Mouse (Mus musculus): Measurements from ENCODE around the gene Palm2.
A peak's percentile ranks its signal among the peaks of the same experiment; 100 is the strongest.

The Palm2 gene

DNA sequence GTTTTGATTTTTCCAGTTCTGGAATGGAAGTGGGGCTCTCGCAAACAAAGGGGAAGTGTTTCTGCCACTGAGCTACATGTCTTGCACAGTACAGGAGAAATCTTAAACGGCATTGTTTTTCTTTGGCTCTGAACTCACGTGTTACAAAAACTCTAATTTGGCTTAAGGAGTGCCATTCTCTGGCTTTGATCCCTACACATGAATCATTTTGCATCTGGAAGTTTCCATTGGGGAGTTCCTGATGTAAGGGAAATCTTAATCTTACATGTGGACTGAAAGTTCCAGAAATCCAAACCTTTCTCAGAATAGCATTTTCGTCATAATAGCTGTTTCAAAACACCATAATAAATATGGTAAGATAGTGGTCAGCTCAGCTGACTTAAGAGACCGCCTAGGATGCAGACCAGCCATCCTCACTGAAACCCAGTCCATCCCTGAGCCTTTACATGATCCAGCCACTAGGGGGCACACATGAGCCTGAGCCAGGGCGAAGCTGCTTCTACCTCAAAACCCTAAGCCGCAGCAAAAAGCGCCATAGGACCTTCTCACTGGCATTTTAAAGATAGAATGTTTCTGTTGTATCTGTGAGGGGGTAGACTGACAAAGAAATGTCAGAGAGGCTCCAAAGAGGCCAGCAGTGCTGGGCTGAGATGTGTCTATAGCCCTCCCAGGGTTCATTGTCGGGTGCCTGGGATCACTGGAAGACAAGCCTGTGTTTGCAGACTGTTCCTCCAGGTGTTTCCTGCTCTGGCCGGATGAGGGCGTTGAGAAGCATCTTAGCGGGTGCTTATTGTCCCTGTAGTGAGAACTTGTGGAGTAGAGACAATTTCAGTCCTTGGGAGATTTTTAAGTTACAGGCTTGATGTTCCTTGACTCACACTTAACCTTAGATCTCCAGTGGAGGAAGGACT is 239.2 kb downstream of the Palm2 start:
- DNase-seq (ENCODE audit: low read depth), result peak; percentile 92

GRCm38 (mm10) chr4:57674351-57674750 is 240.3 kb downstream of the Palm2 start:
- DNase-seq (ENCODE audit: low read depth), result peak; percentile 25

- DNase-seq (ENCODE audit: low read depth), result peak; percentile 27
Measured at GRCm38 (mm10) chr4:57675387-57675786, 241.3 kb downstream of the Palm2 start.

DNA sequence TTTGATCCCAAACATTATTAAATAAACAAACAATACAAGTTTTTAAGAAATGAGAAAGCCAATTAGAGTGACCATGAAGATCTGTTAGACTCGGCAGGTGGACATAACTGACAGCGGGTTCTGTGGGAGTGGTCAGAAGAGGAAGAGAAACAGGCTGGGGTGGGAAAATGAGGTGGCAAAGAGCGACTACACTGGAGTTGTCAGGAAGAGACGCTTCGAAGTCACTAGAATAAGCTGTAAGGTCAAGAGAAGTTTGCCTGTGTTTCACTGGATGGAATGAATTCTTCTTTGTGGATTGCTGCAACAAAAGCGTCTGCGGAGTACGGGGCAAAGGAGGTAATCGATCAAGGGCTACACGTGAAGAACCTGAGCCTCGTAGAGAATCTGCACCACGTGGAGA is 243.9 kb downstream of the Palm2 start:
- DNase-seq (ENCODE audit: low read depth), result no peak

- no peak for DNase-seq (ENCODE audit: low read depth)
Measured at GRCm38 (mm10) chr4:57678991-57679457, 245.0 kb downstream of the Palm2 start.

GRCm38 (mm10) chr4:57680186-57680585 is 246.1 kb downstream of the Palm2 start:
- DNase-seq (ENCODE audit: low read depth), result no peak

GRCm38 (mm10) chr4:57681511-57681910 is 247.5 kb downstream of the Palm2 start:
- peak; percentile 56 for DNase-seq (ENCODE audit: low read depth)

- DNase-seq (ENCODE audit: low read depth), result no peak
Measured at GRCm38 (mm10) chr4:57682341-57682740, 248.3 kb downstream of the Palm2 start.

DNA sequence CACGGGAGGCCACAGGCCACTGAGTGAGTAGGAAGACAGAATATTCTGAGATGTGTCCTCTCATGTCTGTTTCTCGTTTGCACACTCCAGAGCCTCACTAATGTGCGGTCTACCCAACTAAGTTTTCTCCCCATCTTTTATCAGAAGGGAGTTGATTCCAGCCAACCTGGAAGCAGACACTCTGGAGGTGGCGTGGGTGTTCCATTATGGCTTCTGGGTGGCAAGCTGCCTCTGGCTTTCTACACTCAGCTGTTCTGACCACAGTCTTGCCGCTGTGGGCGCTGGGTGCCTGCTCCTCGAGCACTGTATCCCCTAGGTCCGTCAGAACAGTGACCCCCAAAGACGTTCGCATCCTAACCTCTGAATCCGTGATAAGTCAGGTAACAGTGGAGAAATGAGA is 248.9 kb downstream of the Palm2 start:
- DNase-seq (ENCODE audit: low read depth), result no peak

DNA sequence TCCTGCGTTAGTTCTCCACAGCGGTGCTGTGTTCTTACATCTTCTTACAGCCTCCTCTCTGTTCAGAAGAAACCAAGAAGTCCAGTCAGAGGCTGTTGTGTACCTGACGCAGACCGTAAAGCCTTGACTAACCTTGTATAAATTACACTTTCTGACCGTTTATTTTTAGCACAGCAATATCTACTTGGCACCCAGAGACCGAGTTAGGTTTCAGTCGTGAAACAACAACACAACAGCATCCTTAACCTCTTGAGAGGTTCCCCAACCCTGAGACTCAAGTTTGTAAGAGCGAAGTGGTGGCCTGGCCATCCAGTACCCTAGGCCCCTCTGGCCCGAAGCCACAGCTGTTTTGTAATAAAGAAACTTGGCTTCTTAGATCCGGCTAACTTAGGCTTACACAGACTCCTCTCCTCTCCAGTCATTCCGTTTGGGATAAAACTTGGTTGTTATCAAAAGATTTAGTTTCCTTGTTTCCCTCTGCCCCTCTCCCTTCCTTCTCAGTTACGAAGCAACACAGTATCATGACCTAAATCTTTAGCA is 250.7 kb downstream of the Palm2 start:
- no peak for DNase-seq (ENCODE audit: low read depth)

GRCm38 (mm10) chr4:57686736-57687135 is 252.7 kb downstream of the Palm2 start:
- no peak for DNase-seq (ENCODE audit: low read depth)

DNA sequence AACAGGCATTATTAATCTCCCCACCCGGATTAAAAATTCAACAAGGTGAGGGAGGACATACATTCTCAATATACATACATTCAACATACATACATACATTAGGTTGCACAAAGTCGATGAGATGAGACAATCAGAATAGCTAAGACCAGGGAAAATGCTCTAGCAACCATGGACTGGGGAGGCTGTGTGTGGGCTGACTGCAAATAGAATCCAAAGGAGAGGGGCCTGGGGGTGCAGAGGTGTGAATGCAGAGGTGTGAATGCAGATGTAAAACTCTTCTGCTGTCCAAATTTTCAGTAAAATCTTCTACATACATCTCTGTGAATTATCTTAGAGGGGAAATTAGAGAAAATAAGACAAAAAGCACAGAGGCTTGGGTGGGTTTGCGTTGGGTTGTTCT is 253.5 kb downstream of the Palm2 start:
- no peak for DNase-seq (ENCODE audit: low read depth)

DNA sequence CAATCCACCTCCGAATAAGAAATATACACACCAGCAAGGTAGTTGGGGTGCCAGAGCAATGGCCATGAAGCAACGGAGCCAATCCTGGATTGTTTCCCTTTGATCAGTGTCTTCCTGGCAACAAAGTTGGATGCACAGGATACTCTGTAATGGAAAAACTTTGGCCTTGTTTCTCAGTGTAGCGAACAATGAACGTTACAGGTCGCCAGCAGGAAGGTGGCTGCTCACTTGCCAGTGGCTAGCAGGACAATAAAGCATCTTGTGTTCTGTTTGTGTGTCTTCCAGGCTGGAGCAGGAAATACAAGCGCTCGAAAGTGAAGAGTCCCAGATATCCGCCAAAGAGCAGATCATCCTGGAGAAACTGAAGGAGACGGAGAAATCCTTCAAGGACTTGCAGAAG is 254.1 kb downstream of the Palm2 start:
- no peak for DNase-seq (ENCODE audit: low read depth)

DNA sequence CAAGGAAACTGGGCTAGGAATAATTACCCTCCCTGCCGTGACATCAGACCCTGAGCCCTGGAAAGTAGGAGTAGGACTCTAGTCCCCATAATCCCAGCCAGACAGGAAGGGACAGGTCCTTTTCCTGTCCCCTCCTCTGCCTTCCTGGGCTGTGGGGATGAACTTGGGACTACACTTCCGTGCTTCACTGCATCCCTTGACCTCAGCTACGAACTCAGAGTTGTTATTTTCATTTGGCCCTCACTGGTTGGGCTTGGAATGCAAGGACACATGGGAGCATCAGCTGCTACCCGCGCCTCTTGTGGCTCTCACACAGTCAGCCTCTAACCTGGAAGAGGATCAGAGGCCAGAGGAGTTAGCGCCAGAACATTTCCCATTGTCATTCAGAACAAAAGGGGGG is 256.0 kb downstream of the Palm2 start:
- no peak for DNase-seq (ENCODE audit: low read depth)

DNA sequence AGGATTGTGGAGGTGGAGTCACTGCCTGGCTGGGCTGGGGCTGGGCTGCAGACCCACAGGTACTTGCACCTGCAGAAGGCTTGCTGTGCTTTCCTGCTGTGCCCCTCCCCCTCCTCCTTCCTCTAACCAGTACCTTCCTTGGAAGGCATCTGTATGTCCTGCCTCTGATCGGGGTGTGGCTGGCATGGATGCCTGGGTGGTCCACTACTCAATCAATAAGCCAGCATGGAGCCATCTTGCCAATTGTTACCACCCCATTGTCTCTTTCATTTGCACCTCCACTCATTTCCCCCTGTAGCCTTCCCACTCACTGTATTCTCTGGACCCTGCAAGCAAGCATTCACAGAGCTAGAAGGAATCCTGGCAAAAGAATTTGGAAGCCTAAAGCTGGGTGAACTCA is 256.8 kb downstream of the Palm2 start:
- DNase-seq (ENCODE audit: low read depth), result no peak

GRCm38 (mm10) chr4:57694356-57695136 is 260.5 kb downstream of the Palm2 start:
- no peak for DNase-seq (ENCODE audit: low read depth)

DNA sequence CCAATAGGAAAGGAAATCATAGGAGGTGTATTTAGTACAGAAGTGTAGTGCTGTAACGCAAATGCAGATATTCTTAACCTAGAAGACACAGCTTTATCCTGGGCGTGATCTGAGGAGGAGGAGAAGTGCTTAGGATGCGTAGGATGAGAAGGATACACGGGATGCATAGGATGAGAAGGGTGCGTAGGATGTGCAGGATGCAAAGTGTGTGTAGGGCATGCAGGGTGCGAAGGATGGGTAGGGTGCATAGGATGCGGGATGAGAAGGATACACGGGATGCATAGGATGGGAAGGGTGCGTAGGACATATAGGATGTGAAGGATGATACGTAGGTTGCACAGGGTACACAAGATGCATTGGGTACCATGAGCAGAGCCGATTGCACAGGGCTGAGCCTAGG is 262.9 kb downstream of the Palm2 start:
- DNase-seq (ENCODE audit: low read depth), result no peak

DNA sequence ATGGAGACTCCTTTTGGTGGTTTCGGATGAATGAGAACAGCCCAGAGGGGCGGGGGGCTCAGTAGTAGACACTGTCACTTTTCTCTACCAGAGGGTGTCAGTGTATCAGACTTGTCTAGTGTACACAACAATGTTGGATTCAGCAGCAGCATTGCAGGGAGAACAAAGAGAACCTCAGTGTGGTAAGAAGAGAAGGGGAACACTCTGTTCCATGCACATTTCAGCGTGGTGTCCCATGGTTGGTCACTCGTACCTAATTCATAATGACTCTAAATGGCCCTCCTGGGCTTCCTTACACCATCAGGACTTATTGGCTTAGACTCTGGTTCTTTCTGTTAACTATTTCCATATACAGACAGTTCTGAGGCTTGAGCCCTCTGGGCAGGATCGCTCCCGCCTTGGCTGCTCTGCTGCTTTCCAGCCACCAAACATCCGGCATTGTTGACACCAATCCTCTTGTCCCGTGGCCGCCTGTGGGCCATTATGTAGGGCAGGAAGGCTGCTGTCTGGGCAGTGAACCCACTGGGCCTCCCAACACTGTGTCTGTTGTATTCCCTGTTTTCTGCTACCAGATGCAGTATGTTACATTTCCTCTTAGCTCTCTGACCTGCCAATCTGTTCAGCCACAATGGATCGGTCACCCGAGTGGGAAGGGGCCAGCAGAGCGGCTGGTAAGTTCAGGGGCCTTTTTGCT is 264.0 kb downstream of the Palm2 start:
- DNase-seq (ENCODE audit: low read depth), result no peak

GRCm38 (mm10) chr4:57701576-57701975 is 267.5 kb downstream of the Palm2 start:
- DNase-seq (ENCODE audit: low read depth), result no peak

GRCm38 (mm10) chr4:57703574-57704470 is 269.8 kb downstream of the Palm2 start:
- no peak for DNase-seq (ENCODE audit: low read depth)

DNA sequence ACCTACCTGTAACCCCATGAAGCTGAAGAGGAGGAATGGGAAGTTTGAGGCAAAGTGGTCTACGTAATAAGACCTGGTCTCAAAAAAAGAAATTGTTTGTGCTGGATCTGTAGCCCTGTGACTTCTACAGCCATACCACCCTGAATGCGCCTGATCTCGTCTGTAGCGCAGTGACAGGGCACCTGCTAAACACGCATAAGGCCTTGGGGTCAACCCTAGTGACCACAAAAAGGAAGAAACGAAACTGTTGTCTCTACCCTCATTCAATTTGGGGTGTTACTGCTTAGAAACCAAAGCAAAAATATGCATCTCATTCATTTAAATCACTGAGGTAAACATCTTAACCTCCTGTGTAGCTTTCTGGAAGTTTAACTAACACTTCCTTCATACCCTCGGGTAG is 270.5 kb downstream of the Palm2 start:
- no peak for DNase-seq (ENCODE audit: low read depth)
